Mouse (Mus musculus) stomach, embryonic 15.5 days (tissue): ENCODE measurements around the gene Serpine3. TPM values are rescaled to one million over a fixed set of nuclear protein-coding genes. Genes with fewer than 3 reads are reported as not detected.

Experiments
- ATAC-seq: fragments of 200-750 bp; cut with Nextera tagmentation; 2 replicates; pipeline ENCODE4 v1.8.0; 2017; ENCODE audit warnings: low read depth, moderate number of reproducible peaks, moderate TSS enrichment; ENCODE audit not compliant: insufficient read depth, low FRiP score
- H3K27ac ChIP-seq: fragments of 300-500 bp; sonication (generic); 2 replicates; pipeline ENCODE4 v1.5.1; 2015; ENCODE audit warnings: mild to moderate bottlenecking, inconsistent platforms
- H3K27me3 ChIP-seq: fragments of 300-500 bp; sonication (generic); replicated peaks from 2 replicates; pipeline ENCODE4 v1.6.1; 2015; ENCODE audit warnings: inconsistent platforms
- H3K36me3 ChIP-seq: fragments of 300-500 bp; sonication (generic); 2 replicates; pipeline ENCODE4 v1.6.1; 2015; ENCODE audit warnings: inconsistent platforms
- H3K4me1 ChIP-seq: fragments of 300-500 bp; sonication (generic); 2 replicates; pipeline ENCODE4 v1.6.1; 2015; ENCODE audit warnings: inconsistent platforms
- H3K4me2 ChIP-seq: fragments of 300-500 bp; sonication (generic); 2 replicates; pipeline ENCODE4 v1.6.1; 2015; ENCODE audit warnings: mild to moderate bottlenecking, inconsistent platforms
- H3K4me3 ChIP-seq: fragments of 300-500 bp; sonication (generic); replicated peaks from 2 replicates; pipeline ENCODE4 v1.5.1; 2015; ENCODE audit warnings: inconsistent platforms
- H3K9ac ChIP-seq: fragments of 300-500 bp; sonication (generic); 2 replicates; pipeline ENCODE4 v1.6.1; 2015; ENCODE audit warnings: inconsistent platforms
- H3K9me3 ChIP-seq: fragments of 300-500 bp; sonication (generic); 2 replicates; pipeline ENCODE4 v1.6.1; 2016; ENCODE audit warnings: inconsistent platforms
- WGBS: fragments of 180-500 bp; shearing (Covaris S2); methylation state at CpG from one replicate; pipeline ENCODE4 v1.1.7; 2015; 5-methylcytosine and 5-hydroxymethylcytosine counted together
- polyA plus RNA-seq: library from polyadenylated mRNA; unstranded; fragments of >200 nt; fragmentation: Nextera tagmentation; extraction: Ambion mirVana; gene quantifications from 2 replicates; pipeline ENCODE4 v1.2.1, GENCODE M21; 2015

Gene Serpine3
- polyA plus RNA-seq, 1 experiment from 2014 or later = not detected

DNA sequence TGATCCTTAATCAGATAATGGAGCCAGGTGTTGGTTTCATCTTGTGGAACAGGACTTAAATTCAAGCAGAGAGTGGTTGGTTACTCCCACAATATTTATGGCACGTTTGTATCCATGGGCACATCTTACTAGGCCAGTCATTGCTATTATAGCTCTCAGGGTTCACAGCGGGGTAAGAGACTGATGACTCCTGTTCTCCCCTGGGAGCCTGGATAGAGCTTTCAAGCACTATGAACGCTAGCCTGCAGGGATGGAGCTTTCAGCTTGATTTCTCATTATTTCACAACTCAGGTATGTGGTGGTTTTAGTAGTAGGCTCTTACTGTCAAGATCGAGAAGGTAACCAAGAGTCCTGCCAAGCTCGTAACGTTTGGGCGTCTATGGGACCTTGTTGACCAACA, 7.5 kb upstream of the Serpine3 start:
- H3K27ac ChIP-seq = no peak overlapping the region
- ATAC-seq = no peak
- no peak overlapping the region for H3K9ac ChIP-seq
- no peak overlapping the region for H3K4me2 ChIP-seq
- H3K27me3 ChIP-seq = no peaks in the 10 kb centered on the region
- H3K4me3 ChIP-seq = no peak overlapping the region
- 82% methylated on average over 7 of the region's 7 CpGs for WGBS
- no peaks in the 10 kb centered on the region for H3K4me1 ChIP-seq
- H3K36me3 ChIP-seq = no peaks in the 10 kb centered on the region
- H3K9me3 ChIP-seq = no peaks in the 10 kb centered on the region

DNA sequence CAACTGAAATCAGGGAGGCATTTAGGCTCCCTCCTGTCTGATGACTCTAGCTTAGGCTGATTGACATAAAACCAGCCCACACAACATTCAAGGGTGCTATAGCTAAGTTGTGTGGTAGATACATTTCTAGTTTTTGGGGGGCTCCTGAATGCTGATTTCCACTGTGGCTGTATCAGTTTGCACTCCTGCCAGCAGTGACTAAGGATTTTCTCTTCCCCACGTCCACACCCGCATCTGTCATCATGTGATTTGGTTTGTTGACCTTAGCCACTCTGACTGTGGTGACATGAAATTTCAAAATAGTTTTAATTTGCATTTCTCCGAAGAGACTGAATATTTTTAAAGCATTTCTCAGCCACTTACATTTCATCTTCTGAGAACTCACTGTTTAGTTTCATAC, 6.0 kb upstream of the Serpine3 start:
- Histone ChIP-seq H3K27me3 (no peaks in the 10 kb centered on the region), H3K27ac (no peak overlapping the region), H3K9ac (no peak overlapping the region), H3K4me2 (no peak overlapping the region), H3K4me3 (no peak overlapping the region), H3K9me3 (no peaks in the 10 kb centered on the region), H3K4me1 (no peaks in the 10 kb centered on the region), H3K36me3 (no peaks in the 10 kb centered on the region)
- ATAC-seq = no peak
- 65% methylated on average over 3 of the region's 3 CpGs for WGBS

DNA sequence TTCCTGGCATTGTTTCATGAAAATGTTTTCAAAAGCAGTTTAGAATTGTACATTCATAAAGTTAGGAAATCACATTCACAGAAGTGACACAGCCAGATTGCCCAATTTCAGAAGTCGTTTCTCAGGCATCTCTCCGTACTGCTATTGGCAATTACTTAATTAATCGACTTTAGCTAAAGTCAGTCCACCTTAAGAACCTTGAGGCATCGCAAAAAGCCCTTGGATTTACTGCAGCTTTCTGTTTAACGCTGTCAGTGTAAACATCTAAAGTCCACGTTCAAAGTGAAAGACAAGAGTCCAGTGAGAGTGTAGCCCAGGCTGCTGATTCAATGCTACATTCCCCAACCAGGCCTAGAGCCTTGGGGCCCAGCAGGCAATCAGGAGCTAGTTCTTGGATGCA, 1.1 kb upstream of the Serpine3 start:
- no peaks in the 10 kb centered on the region for H3K9me3 ChIP-seq
- 59% methylated on average over 6 of the region's 6 CpGs for WGBS
- H3K4me1 ChIP-seq = no peaks in the 10 kb centered on the region
- H3K4me2 ChIP-seq = no peak overlapping the region
- no peak overlapping the region for H3K4me3 ChIP-seq
- no peak overlapping the region for H3K27ac ChIP-seq
- H3K36me3 ChIP-seq = no peaks in the 10 kb centered on the region
- H3K9ac ChIP-seq = no peak overlapping the region
- ATAC-seq = no peak
- no peaks in the 10 kb centered on the region for H3K27me3 ChIP-seq

DNA sequence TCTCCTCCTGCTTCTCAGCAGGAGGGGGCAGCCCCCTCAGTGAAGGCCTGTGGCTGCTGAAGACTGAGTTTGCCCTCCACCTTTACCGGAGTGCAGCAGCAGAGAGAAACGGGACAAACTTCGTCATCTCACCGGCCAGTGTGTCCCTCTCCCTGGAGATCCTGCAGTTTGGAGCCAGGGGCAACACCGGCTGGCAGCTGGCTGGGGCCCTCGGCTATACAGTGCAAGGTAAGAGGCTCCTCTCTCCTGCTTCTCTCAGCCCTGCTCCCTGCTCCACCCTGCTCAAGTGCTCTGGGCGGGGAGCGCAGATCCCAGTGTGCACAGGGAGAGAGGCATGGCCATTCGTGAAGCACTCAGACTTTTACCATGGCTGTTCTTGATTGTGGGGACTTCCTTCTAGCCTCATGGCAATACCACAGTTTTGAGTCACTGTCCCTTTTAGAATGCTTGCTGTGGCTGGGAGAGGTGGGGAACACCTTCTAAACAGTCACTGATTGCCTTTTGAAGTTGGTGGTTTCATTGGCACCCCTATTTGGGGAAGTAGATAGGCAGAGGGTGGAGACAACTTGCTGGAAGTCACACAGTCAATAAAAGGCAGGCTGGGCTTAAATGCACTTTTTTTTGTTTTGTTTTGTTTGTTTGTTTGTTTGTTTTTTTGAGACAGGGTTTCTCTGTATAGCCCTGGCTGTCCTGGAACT, 1.7 kb downstream of the Serpine3 start:
- no peaks in the 10 kb centered on the region for H3K27me3 ChIP-seq
- H3K36me3 ChIP-seq = no peaks in the 10 kb centered on the region
- H3K4me2 ChIP-seq = no peak overlapping the region
- H3K27ac ChIP-seq = no peak overlapping the region
- no peak for ATAC-seq
- H3K9ac ChIP-seq = no peak overlapping the region
- H3K4me3 ChIP-seq = no peak overlapping the region
- no peaks in the 10 kb centered on the region for H3K4me1 ChIP-seq
- WGBS = 52% methylated on average over 9 of the region's 9 CpGs
- no peaks in the 10 kb centered on the region for H3K9me3 ChIP-seq

DNA sequence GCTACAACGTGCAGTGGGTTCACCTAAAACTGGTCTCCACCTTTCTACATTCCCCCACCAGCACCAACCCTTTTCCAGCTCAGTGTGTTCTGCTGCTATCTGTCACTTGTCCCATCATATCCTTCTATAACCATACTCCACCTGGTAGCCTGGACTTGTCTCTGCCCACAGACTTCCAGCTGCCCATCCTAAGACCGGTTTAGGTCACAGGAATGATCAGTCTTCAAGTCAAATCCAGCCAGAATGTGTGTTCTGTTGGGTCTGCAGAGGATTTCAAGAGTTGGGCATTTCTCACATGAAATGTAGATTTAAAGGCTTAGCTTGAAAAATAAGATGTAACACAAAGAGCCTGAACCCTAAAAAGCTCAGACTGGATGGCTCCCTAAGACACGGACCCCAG, 10.2 kb downstream of the Serpine3 start:
- H3K4me2 ChIP-seq = no peak overlapping the region
- no peaks in the 10 kb centered on the region for H3K4me1 ChIP-seq
- no peak overlapping the region for H3K4me3 ChIP-seq
- no peak for ATAC-seq
- H3K36me3 ChIP-seq = no peaks in the 10 kb centered on the region
- H3K9ac ChIP-seq = no peak overlapping the region
- H3K9me3 ChIP-seq = no peaks in the 10 kb centered on the region
- H3K27ac ChIP-seq = no peak overlapping the region
- WGBS = 83% methylated on average over 3 of the region's 3 CpGs
- no peaks in the 10 kb centered on the region for H3K27me3 ChIP-seq

DNA sequence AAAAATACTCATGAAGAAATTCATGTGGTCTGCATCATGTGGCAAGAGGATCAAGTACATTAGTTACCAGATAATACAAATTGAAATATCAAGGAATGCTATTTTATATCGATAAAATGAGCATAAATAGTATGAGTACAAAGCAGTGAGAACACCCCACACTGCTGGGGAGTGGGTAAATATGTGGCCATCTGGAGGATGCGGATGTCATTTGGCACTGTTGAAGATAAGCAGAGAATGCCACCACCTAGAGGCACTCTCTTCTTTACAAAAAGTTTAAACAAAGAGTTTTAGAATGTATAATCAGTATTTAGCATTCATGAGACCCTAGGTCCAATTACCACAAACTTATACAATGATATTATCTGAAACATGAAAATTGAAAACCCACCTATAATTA, 54.7 kb downstream of the Serpine3 start:
- Histone ChIP-seq H3K36me3 (peaks cover 3% of the 10 kb centered on the region; the same call in 1 of the 2 replicates), H3K9ac (no peak overlapping the region), H3K4me3 (no peak overlapping the region), H3K4me1 (no peaks in the 10 kb centered on the region), H3K27me3 (no peaks in the 10 kb centered on the region), H3K4me2 (no peak overlapping the region), H3K9me3 (no peaks in the 10 kb centered on the region), H3K27ac (no peak overlapping the region)
- WGBS = 80% methylated on average over 2 of the region's 2 CpGs
- no peak for ATAC-seq

DNA sequence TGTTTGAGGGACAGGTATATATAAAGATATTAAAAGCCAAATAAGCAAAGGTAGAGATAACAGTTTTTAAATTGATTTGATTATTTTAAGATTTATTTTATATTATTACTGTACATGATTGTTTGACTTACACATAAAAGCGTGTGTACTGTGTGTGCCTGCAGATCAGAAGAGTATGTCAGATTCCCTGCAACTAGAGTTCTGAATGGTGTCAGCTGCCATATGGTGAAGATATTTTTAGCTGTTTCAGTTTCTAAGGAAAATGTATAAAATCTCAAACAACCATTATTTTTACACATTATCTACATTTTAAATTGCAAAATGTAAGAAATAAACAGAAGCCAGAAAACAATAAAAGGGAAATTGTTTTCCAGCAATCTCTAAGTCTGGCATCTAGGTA, 58.2 kb downstream of the Serpine3 start:
- no peak for ATAC-seq
- Histone ChIP-seq H3K9ac (no peak overlapping the region), H3K36me3 (no peaks in the 10 kb centered on the region), H3K27me3 (no peaks in the 10 kb centered on the region), H3K4me2 (no peak overlapping the region), H3K9me3 (no peaks in the 10 kb centered on the region), H3K4me1 (no peaks in the 10 kb centered on the region), H3K27ac (no peak overlapping the region), H3K4me3 (no peak overlapping the region)
- 64% methylated on average over 1 of the region's 1 CpGs for WGBS

DNA sequence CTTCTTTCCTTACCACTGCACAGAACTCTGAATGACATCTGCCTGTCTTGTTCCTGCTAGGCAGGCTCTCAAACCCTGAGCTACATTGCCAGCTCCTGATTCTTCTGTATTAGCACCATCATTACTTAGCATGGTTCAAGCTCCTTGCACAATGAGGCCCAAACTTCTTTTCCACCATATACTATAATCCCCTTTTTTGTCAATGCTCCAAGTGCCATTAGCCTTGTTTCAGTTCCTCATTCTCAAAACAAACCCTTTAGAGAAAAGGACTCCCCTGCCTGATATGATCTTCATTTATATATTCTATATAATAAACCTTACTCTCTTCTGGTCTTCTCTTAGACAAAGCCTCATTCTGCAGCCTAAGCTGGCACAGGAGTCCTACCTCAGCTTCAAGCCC, 61.1 kb downstream of the Serpine3 start:
- Histone ChIP-seq H3K4me1 (no peaks in the 10 kb centered on the region), H3K9ac (no peak overlapping the region), H3K9me3 (no peaks in the 10 kb centered on the region), H3K27ac (no peak overlapping the region), H3K36me3 (no peaks in the 10 kb centered on the region), H3K27me3 (no peaks in the 10 kb centered on the region), H3K4me3 (no peak overlapping the region), H3K4me2 (no peak overlapping the region)
- no peak for ATAC-seq

DNA sequence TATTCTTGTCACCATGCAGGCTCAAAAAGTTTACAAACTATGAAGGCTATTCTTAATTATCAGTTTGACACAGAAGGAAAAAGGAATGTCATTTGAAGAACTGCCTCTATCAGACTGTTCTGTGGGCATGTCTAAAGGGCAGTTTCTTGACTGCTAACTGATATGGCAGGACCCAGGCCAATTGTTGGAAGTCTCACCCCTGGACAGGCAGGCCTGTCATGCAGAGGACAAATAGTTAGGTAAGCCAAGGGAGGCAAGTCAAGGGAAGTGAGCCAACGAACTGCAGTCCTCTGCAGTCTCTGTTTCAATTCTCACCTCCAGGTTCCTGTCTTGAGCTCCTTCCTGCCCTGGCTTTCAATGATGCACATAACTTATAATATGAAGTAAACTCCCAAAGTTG, 68.4 kb downstream of the Serpine3 start:
- H3K27ac ChIP-seq = no peak overlapping the region
- peaks cover 7% of the 10 kb centered on the region; the same call in 1 of the 2 replicates for H3K36me3 ChIP-seq
- H3K27me3 ChIP-seq = no peaks in the 10 kb centered on the region
- no peak overlapping the region for H3K9ac ChIP-seq
- no peaks in the 10 kb centered on the region for H3K9me3 ChIP-seq
- no peak overlapping the region for H3K4me2 ChIP-seq
- H3K4me3 ChIP-seq = no peak overlapping the region
- ATAC-seq = no peak
- H3K4me1 ChIP-seq = no peaks in the 10 kb centered on the region
- 62% methylated on average over 1 of the region's 1 CpGs for WGBS

DNA sequence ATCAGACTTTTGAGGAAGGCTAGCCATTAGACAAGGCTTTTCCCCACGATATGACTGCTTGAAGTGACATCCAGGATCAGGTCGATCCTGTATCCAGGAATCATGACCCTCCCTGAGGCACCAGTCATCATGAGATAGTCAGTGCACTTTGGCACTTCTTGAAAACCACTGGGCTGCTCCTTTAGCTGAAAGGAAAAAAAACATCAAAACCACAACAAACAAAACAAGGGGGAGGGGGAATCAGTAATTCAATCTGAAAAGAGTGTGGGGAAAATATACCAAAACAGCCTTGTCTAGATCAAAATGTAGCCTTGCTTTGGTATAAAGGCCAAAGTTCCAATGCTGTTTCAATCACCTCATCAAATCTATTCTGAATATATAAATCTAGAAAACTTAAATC, 70.2 kb downstream of the Serpine3 start:
- no peaks in the 10 kb centered on the region for H3K4me1 ChIP-seq
- H3K4me2 ChIP-seq = no peak overlapping the region
- H3K27ac ChIP-seq = no peak overlapping the region
- H3K9me3 ChIP-seq = no peaks in the 10 kb centered on the region
- 84% methylated on average over 2 of the region's 2 CpGs for WGBS
- no peak for ATAC-seq
- no peak overlapping the region for H3K4me3 ChIP-seq
- H3K27me3 ChIP-seq = no peaks in the 10 kb centered on the region
- H3K9ac ChIP-seq = no peak overlapping the region
- H3K36me3 ChIP-seq = peaks cover 11% of the 10 kb centered on the region; the same call in 1 of the 2 replicates

DNA sequence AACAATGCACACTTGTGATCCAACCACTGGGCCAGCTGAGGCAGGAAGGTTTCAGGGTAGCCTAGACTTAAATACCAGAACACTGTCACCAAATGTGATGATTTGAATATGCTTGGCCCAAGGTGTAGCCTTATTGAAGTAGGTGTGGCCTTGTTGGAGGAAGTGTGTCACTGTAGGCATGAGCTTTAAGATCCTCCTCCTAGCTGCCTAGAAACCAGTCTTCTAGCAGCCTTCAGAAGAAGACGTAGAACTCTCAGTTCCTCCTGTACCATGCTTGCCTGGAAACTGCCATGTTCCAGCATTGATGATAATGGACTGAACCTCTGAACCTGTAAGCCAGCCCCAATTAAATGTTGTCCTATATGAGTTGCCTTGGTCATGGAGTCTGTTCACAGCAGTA, 72.2 kb downstream of the Serpine3 start:
- Histone ChIP-seq H3K4me2 (no peak overlapping the region), H3K27ac (no peak overlapping the region), H3K4me3 (no peak overlapping the region), H3K4me1 (no peaks in the 10 kb centered on the region), H3K36me3 (peaks cover 11% of the 10 kb centered on the region; the same call in 1 of the 2 replicates), H3K27me3 (no peaks in the 10 kb centered on the region), H3K9me3 (no peaks in the 10 kb centered on the region), H3K9ac (no peak overlapping the region)
- no peak for ATAC-seq
- WGBS = 88% methylated on average over 1 of the region's 1 CpGs
